Mouse (Mus musculus): ENCODE measurements around the gene Npnt. TPM values are rescaled to one million over a fixed set of nuclear protein-coding genes. Genes with fewer than 3 reads are reported as not detected.

Npnt gene
- polyA plus RNA-seq, 1 experiment = 119 TPM

- DNase-seq = peak; percentile 40
- Histone ChIP-seq H3K27ac (ENCODE audit: insufficient read depth, low read depth, low read length) (peak overlapping the region; percentile 52; the same call in 1 of the 2 replicates), H3K36me3 (ENCODE audit: control insufficient read depth, insufficient read depth, low read length) (no peaks in the 10 kb centered on the region), H3K27me3 (replicated peaks; ENCODE audit: control insufficient read depth, insufficient read depth, low read length) (no peaks in the 10 kb centered on the region), H3K4me1 (ENCODE audit: control insufficient read depth, insufficient read depth, low read length) (peaks cover 14% of the 10 kb centered on the region; the same call in 1 of the 2 replicates), H3K4me3 (ENCODE audit: insufficient read depth, low read depth, low read length) (peak overlapping the region; percentile 34; the same call in 1 of the 2 replicates)
- 33% methylated on average over 7 of the region's 7 CpGs for WGBS
- TF ChIP-seq POLR2A (IDR thresholded peaks at IDR 0.05; ENCODE audit: low read depth, low read length) (no peak), CTCF (conservative IDR thresholded peaks at IDR 0.05; ENCODE audit: insufficient read depth, insufficient read length, low read depth, low read length) (no peak)
These were observed 1.7 kb downstream of the Npnt start for GRCm38 (mm10) chr3:132948298-132948795.

- Histone ChIP-seq H3K36me3 (ENCODE audit: control insufficient read depth, insufficient read depth, low read length) (no peaks in the 10 kb centered on the region), H3K4me1 (ENCODE audit: control insufficient read depth, insufficient read depth, low read length) (peaks cover 18% of the 10 kb centered on the region; the same call in 1 of the 2 replicates), H3K4me3 (ENCODE audit: insufficient read depth, low read depth, low read length) (no peak overlapping the region), H3K27ac (ENCODE audit: insufficient read depth, low read depth, low read length) (no peak overlapping the region), H3K27me3 (replicated peaks; ENCODE audit: control insufficient read depth, insufficient read depth, low read length) (no peaks in the 10 kb centered on the region)
- TF ChIP-seq POLR2A (IDR thresholded peaks at IDR 0.05; ENCODE audit: low read depth, low read length) = no peak
- no peak for TF ChIP-seq CTCF (conservative IDR thresholded peaks at IDR 0.05; ENCODE audit: insufficient read depth, insufficient read length, low read depth, low read length)
- 61% methylated on average over 5 of the region's 5 CpGs for WGBS
- DNase-seq = peak; percentile 59
These were observed 4.0 kb downstream of the Npnt start for GRCm38 (mm10) chr3:132946086-132946485.

- peak; percentile 37 for DNase-seq
- 46% methylated on average over 7 of the region's 7 CpGs for WGBS
- TF ChIP-seq POLR2A (IDR thresholded peaks at IDR 0.05; ENCODE audit: low read depth, low read length) = no peak
- no peak for TF ChIP-seq CTCF (conservative IDR thresholded peaks at IDR 0.05; ENCODE audit: insufficient read depth, insufficient read length, low read depth, low read length)
- Histone ChIP-seq H3K27me3 (replicated peaks; ENCODE audit: control insufficient read depth, insufficient read depth, low read length) (no peaks in the 10 kb centered on the region), H3K36me3 (ENCODE audit: control insufficient read depth, insufficient read depth, low read length) (no peaks in the 10 kb centered on the region), H3K4me3 (ENCODE audit: insufficient read depth, low read depth, low read length) (no peak overlapping the region), H3K27ac (ENCODE audit: insufficient read depth, low read depth, low read length) (no peak overlapping the region), H3K4me1 (ENCODE audit: control insufficient read depth, insufficient read depth, low read length) (peaks cover 21% of the 10 kb centered on the region; the same call in 1 of the 2 replicates)
These were observed 4.4 kb downstream of the Npnt start for GRCm38 (mm10) chr3:132945669-132946068.

GRCm38 (mm10) chr3:132944609-132945008 lies 5.5 kb downstream of the Npnt start:
- Histone ChIP-seq H3K27ac (ENCODE audit: insufficient read depth, low read depth, low read length) (peak overlapping the region; percentile 18; the same call in 1 of the 2 replicates), H3K4me3 (ENCODE audit: insufficient read depth, low read depth, low read length) (no peak overlapping the region), H3K27me3 (replicated peaks; ENCODE audit: control insufficient read depth, insufficient read depth, low read length) (no peaks in the 10 kb centered on the region), H3K36me3 (ENCODE audit: control insufficient read depth, insufficient read depth, low read length) (no peaks in the 10 kb centered on the region), H3K4me1 (ENCODE audit: control insufficient read depth, insufficient read depth, low read length) (peaks cover 21% of the 10 kb centered on the region; the same call in 1 of the 2 replicates)
- TF ChIP-seq CTCF (conservative IDR thresholded peaks at IDR 0.05; ENCODE audit: insufficient read depth, insufficient read length, low read depth, low read length) (no peak), POLR2A (IDR thresholded peaks at IDR 0.05; ENCODE audit: low read depth, low read length) (no peak)
- DNase-seq = peak; percentile 78
- WGBS = 34% methylated on average over 3 of the region's 3 CpGs

GRCm38 (mm10) chr3:132944193-132944592 lies 5.9 kb downstream of the Npnt start:
- no peak for TF ChIP-seq POLR2A (IDR thresholded peaks at IDR 0.05; ENCODE audit: low read depth, low read length)
- TF ChIP-seq CTCF (conservative IDR thresholded peaks at IDR 0.05; ENCODE audit: insufficient read depth, insufficient read length, low read depth, low read length) = no peak
- H3K27ac ChIP-seq (ENCODE audit: insufficient read depth, low read depth, low read length) = peak overlapping the region; percentile 18

GRCm38 (mm10) chr3:132942778-132943177 lies 7.3 kb downstream of the Npnt start:
- TF ChIP-seq POLR2A (IDR thresholded peaks at IDR 0.05; ENCODE audit: low read depth, low read length) = no peak
- TF ChIP-seq CTCF (conservative IDR thresholded peaks at IDR 0.05; ENCODE audit: insufficient read depth, insufficient read length, low read depth, low read length) = no peak
- DNase-seq = peak; percentile 52
- H3K4me1 ChIP-seq (ENCODE audit: control insufficient read depth, insufficient read depth, low read length) = peaks cover 25% of the 10 kb centered on the region; the same call in 1 of the 2 replicates
- no peaks in the 10 kb centered on the region for H3K27me3 ChIP-seq (replicated peaks; ENCODE audit: control insufficient read depth, insufficient read depth, low read length)
- no peak overlapping the region for H3K4me3 ChIP-seq (ENCODE audit: insufficient read depth, low read depth, low read length)
- no peak overlapping the region for H3K27ac ChIP-seq (ENCODE audit: insufficient read depth, low read depth, low read length)
- no peaks in the 10 kb centered on the region for H3K36me3 ChIP-seq (ENCODE audit: control insufficient read depth, insufficient read depth, low read length)
- 70% methylated on average over 6 of the region's 6 CpGs for WGBS

More at GRCm38 (mm10) chr3:132944193-132944592, 5.9 kb downstream of the Npnt start:
- H3K36me3 ChIP-seq (ENCODE audit: control insufficient read depth, insufficient read depth, low read length) = no peaks in the 10 kb centered on the region
- no peak for DNase-seq
- peaks cover 25% of the 10 kb centered on the region; the same call in 1 of the 2 replicates for H3K4me1 ChIP-seq (ENCODE audit: control insufficient read depth, insufficient read depth, low read length)
- H3K27me3 ChIP-seq (replicated peaks; ENCODE audit: control insufficient read depth, insufficient read depth, low read length) = no peaks in the 10 kb centered on the region
- H3K4me3 ChIP-seq (ENCODE audit: insufficient read depth, low read depth, low read length) = no peak overlapping the region
- WGBS = 22% methylated on average over 7 of the region's 7 CpGs

GRCm38 (mm10) chr3:132940181-132940990 lies 9.7 kb downstream of the Npnt start:
- no peaks in the 10 kb centered on the region for H3K27me3 ChIP-seq (replicated peaks; ENCODE audit: control insufficient read depth, insufficient read depth, low read length)
- no peak overlapping the region for H3K4me3 ChIP-seq (ENCODE audit: insufficient read depth, low read depth, low read length)
- no peak for TF ChIP-seq POLR2A (IDR thresholded peaks at IDR 0.05; ENCODE audit: low read depth, low read length)
- TF ChIP-seq CTCF (conservative IDR thresholded peaks at IDR 0.05; ENCODE audit: insufficient read depth, insufficient read length, low read depth, low read length) = no peak
- 61% methylated on average over 10 of the region's 10 CpGs for WGBS
- H3K36me3 ChIP-seq (ENCODE audit: control insufficient read depth, insufficient read depth, low read length) = no peaks in the 10 kb centered on the region
- 0 out of 2 replicates have a peak overlapping the region, but pooled peaks have one; percentile 20 for H3K27ac ChIP-seq (ENCODE audit: insufficient read depth, low read depth, low read length)
- DNase-seq = no peak
- peaks cover 22% of the 10 kb centered on the region; the same call in 1 of the 2 replicates for H3K4me1 ChIP-seq (ENCODE audit: control insufficient read depth, insufficient read depth, low read length)
